Mouse (Mus musculus) kidney, postnatal 36 days (tissue): ENCODE data around the gene Vti1a.
A peak's percentile ranks its signal among the peaks of the same experiment; 100 is the strongest.

Experiments used
- DNase-seq, 2 experiments: peaks; one replicate each; pipeline ENCODE4 v3.0.0; 2021 to 2022; ENCODE audit warnings: mixed read lengths in 2 of 2

Gene Vti1a

GRCm38 (mm10) chr19:55381343-55381742 lies 65.2 kb downstream of the Vti1a start:
- no peak for DNase-seq

- no peak for DNase-seq
These were observed 66.7 kb downstream of the Vti1a start for GRCm38 (mm10) chr19:55382745-55383144.

GRCm38 (mm10) chr19:55384634-55385033 lies 68.5 kb downstream of the Vti1a start:
- DNase-seq, result no peak

GRCm38 (mm10) chr19:55389019-55389418 lies 72.9 kb downstream of the Vti1a start:
- DNase-seq, result no peak

- DNase-seq, result no peak
These were observed 74.2 kb downstream of the Vti1a start for GRCm38 (mm10) chr19:55390323-55390722.

GRCm38 (mm10) chr19:55401638-55402037 lies 85.5 kb downstream of the Vti1a start:
- DNase-seq, result no peak

- DNase-seq, result no peak
These were observed 92.4 kb downstream of the Vti1a start for GRCm38 (mm10) chr19:55408486-55408885.

GRCm38 (mm10) chr19:55411415-55411814 lies 95.3 kb downstream of the Vti1a start:
- no peak for DNase-seq

GRCm38 (mm10) chr19:55411894-55412293 lies 95.8 kb downstream of the Vti1a start:
- no peak for DNase-seq

GRCm38 (mm10) chr19:55414050-55414449 lies 98.0 kb downstream of the Vti1a start:
- peak; percentile 37 to 73 for DNase-seq

- DNase-seq, result no peak
These were observed 102.7 kb downstream of the Vti1a start for GRCm38 (mm10) chr19:55418756-55419155.

- no peak for DNase-seq
These were observed 103.9 kb downstream of the Vti1a start for GRCm38 (mm10) chr19:55419961-55420360.

GRCm38 (mm10) chr19:55421816-55422215 lies 105.7 kb downstream of the Vti1a start:
- no peak for DNase-seq

- DNase-seq, result no peak
These were observed 106.4 kb downstream of the Vti1a start for GRCm38 (mm10) chr19:55422311-55423064.

GRCm38 (mm10) chr19:55423065-55423716 lies 107.1 kb downstream of the Vti1a start:
- no peak for DNase-seq

- DNase-seq, result peak; percentile 78 to 81
These were observed 107.9 kb downstream of the Vti1a start for GRCm38 (mm10) chr19:55423952-55424351.

GRCm38 (mm10) chr19:55424507-55424906 lies 108.4 kb downstream of the Vti1a start:
- DNase-seq, result no peak

- no peak for DNase-seq
These were observed 124.2 kb downstream of the Vti1a start for GRCm38 (mm10) chr19:55440306-55440705.

- DNase-seq, result no peak
These were observed 127.5 kb downstream of the Vti1a start for GRCm38 (mm10) chr19:55443618-55444017.

GRCm38 (mm10) chr19:55449084-55449483 lies 133.0 kb downstream of the Vti1a start:
- DNase-seq, result no peak

- DNase-seq, result no peak
These were observed 133.4 kb downstream of the Vti1a start for GRCm38 (mm10) chr19:55449506-55449905.

- no peak for DNase-seq
These were observed 140.4 kb downstream of the Vti1a start for GRCm38 (mm10) chr19:55456325-55457091.

GRCm38 (mm10) chr19:55461963-55462362 lies 145.9 kb downstream of the Vti1a start:
- no peak for DNase-seq

GRCm38 (mm10) chr19:55463670-55464069 lies 147.6 kb downstream of the Vti1a start:
- DNase-seq, result no peak
